Mouse (Mus musculus): ENCODE measurements around the gene Uox. TPM values are rescaled to one million over a fixed set of nuclear protein-coding genes. Genes with fewer than 3 reads are reported as not detected.

Uox gene
- polyA plus RNA-seq, 1 experiment: 0.13 TPM

DNA sequence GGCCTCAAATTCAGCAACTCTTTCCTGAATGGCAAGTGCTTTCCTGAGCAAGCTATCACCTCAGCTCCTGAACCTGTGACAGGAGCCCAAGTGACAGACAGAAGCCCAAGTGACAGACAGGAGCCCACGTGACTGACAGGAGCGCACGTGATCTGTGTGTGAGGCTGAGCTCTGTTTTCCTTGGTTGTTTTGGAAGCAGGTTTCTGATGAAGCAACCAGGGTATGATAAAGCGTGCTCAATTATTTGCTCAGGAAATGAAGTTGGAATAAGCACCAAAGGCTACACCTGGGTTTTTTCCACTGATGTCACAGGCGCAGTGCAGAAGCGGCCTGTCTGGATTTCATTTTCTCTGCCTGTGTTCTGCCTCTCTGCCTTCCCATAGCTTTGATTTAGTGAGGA lies 19.3 kb downstream of the Uox start:
- TF ChIP-seq POLR2A (IDR thresholded peaks at IDR 0.05; ENCODE audit: borderline replicate concordance, insufficient read depth, low read length): no peak
- no peak for TF ChIP-seq CTCF (IDR thresholded peaks at IDR 0.05; ENCODE audit: borderline replicate concordance, insufficient read depth, low read depth, low read length)
- DNase-seq: no peak
- Histone ChIP-seq H3K27me3 (ENCODE audit: control insufficient read depth, insufficient read depth, low read length) (no peaks in the 10 kb centered on the region), H3K27ac (ENCODE audit: insufficient read depth, low read length) (no peak overlapping the region), H3K4me1 (ENCODE audit: control insufficient read depth, insufficient read depth, low read length) (no peaks in the 10 kb centered on the region), H3K4me3 (replicated peaks; ENCODE audit: insufficient read depth, low read depth, low read length) (no peak overlapping the region)
- WGBS: 92% methylated on average over 6 of the region's 6 CpGs

DNA sequence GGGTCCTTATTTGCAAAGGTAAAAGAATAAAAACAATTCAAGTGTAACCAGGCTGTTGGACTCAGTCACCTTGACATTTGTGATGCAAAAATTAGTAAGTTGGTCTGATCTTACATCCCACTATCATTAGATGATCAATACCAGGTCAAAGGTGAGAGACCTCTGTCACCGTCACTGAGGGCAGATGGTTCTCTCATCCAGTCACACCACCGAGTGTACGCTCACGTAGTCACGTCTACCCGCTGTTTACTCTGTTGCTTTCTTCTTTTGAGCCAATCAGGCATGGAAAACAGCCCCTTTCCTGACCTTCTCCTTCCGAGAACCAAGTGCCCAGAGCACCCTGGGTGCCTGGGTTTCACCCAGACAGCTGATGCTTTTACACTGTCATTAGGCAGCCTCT lies 20.9 kb downstream of the Uox start:
- no peaks in the 10 kb centered on the region for H3K4me1 ChIP-seq (ENCODE audit: control insufficient read depth, insufficient read depth, low read length)
- no peak overlapping the region for H3K4me3 ChIP-seq (replicated peaks; ENCODE audit: insufficient read depth, low read depth, low read length)
- no peak overlapping the region for H3K27ac ChIP-seq (ENCODE audit: insufficient read depth, low read length)
- no peaks in the 10 kb centered on the region for H3K27me3 ChIP-seq (ENCODE audit: control insufficient read depth, insufficient read depth, low read length)
- 75% methylated on average over 7 of the region's 7 CpGs for WGBS
- TF ChIP-seq POLR2A (IDR thresholded peaks at IDR 0.05; ENCODE audit: borderline replicate concordance, insufficient read depth, low read length): no peak
- TF ChIP-seq CTCF (IDR thresholded peaks at IDR 0.05; ENCODE audit: borderline replicate concordance, insufficient read depth, low read depth, low read length): no peak
- no peak for DNase-seq

DNA sequence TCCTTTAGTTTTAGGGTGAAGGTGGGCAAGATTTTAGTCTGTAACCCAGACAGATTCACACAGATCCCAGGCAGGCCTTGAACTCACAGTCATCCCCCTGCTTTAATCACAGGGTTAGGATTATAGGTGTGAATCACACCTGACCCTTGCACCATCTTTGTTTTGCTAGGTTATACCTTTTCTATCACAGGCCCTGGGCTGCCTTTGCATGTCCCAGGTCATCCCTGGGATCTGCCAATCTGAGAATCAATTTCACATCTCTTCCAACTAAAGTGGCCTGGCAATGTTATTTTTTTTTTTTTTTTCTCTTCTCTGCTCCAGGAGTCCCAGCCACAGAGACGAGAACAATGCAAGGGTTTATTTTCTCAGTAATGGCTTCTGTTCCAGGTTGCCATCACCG lies 21.4 kb downstream of the Uox start:
- Histone ChIP-seq H3K27me3 (ENCODE audit: control insufficient read depth, insufficient read depth, low read length) (no peaks in the 10 kb centered on the region), H3K27ac (ENCODE audit: insufficient read depth, low read length) (no peak overlapping the region), H3K4me1 (ENCODE audit: control insufficient read depth, insufficient read depth, low read length) (no peaks in the 10 kb centered on the region), H3K4me3 (replicated peaks; ENCODE audit: insufficient read depth, low read depth, low read length) (no peak overlapping the region)
- TF ChIP-seq POLR2A (IDR thresholded peaks at IDR 0.05; ENCODE audit: borderline replicate concordance, insufficient read depth, low read length) (no peak), CTCF (IDR thresholded peaks at IDR 0.05; ENCODE audit: borderline replicate concordance, insufficient read depth, low read depth, low read length) (no peak)
- DNase-seq: no peak
- WGBS: 62% methylated on average over 2 of the region's 2 CpGs

DNA sequence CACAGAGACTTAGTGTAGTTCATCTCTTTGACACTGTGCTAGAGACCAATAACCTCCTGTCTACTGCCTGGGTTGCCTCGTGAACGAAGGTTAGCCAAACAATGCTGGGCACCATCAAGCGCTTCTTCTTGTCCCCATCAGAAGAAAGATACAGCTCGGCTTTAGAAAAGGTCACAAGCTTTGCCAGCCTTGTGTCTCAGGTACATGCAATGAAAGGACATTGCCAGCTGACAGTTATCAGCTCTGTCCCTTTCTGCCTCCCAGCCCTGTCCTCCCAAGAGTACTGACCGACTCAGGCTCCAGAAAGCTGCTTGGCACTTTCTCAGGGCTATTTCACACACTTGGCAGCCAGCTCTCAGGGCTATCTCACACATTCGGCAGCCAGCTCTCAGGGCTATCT lies 25.2 kb downstream of the Uox start:
- H3K4me3 ChIP-seq (replicated peaks; ENCODE audit: insufficient read depth, low read depth, low read length): no peak overlapping the region
- WGBS: 67% methylated on average over 6 of the region's 6 CpGs
- DNase-seq: no peak
- H3K27ac ChIP-seq (ENCODE audit: insufficient read depth, low read length): no peak overlapping the region
- no peaks in the 10 kb centered on the region for H3K27me3 ChIP-seq (ENCODE audit: control insufficient read depth, insufficient read depth, low read length)
- no peak for TF ChIP-seq POLR2A (IDR thresholded peaks at IDR 0.05; ENCODE audit: borderline replicate concordance, insufficient read depth, low read length)
- no peak for TF ChIP-seq CTCF (IDR thresholded peaks at IDR 0.05; ENCODE audit: borderline replicate concordance, insufficient read depth, low read depth, low read length)
- no peaks in the 10 kb centered on the region for H3K4me1 ChIP-seq (ENCODE audit: control insufficient read depth, insufficient read depth, low read length)

DNA sequence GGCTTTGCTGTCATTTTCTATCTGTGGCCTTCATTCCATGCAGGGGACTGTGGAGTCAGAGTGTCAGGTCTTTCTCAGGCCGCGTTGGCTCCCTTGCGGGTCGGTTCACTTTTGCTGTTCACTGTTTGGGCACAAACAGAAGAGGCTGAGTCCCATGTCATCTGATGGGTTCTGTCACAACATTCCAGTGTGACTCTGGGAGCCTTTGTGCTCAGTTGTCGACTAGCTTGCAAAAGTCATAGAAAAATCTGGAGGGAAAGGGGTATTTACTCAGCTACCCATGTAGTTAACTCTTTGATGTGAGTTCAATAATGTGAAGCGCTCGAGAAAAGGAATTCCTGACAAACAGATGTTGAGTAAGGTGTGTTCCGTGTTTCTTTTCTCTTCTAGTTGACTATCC lies 26.2 kb downstream of the Uox start:
- TF ChIP-seq CTCF (IDR thresholded peaks at IDR 0.05; ENCODE audit: borderline replicate concordance, insufficient read depth, low read depth, low read length) (no peak), POLR2A (IDR thresholded peaks at IDR 0.05; ENCODE audit: borderline replicate concordance, insufficient read depth, low read length) (no peak)
- 88% methylated on average over 8 of the region's 8 CpGs for WGBS

DNA sequence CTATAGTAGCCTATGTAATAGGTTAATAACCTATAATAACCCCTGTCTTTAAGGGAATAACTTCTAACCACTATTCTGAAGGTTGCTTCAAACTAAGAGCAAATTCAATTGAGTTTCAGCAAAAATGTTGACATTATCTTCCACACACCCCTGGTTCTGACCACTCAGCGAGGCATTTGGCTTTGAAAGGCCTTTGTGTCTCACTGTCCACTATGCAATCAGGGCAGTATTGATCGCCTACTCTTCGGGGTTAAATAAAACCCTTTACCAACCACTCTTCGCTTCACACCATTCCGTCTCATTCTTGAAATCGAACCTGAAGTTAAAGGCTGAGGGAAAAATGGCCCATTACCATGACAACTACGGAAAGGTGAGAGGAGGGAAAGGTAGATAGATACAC lies 26.6 kb downstream of the Uox start:
- H3K4me1 ChIP-seq (ENCODE audit: control insufficient read depth, insufficient read depth, low read length): no peaks in the 10 kb centered on the region
- H3K4me3 ChIP-seq (replicated peaks; ENCODE audit: insufficient read depth, low read depth, low read length): no peak overlapping the region
- H3K27ac ChIP-seq (ENCODE audit: insufficient read depth, low read length): no peak overlapping the region
- 92% methylated on average over 7 of the region's 7 CpGs for WGBS
- no peak for DNase-seq
- no peak for TF ChIP-seq POLR2A (IDR thresholded peaks at IDR 0.05; ENCODE audit: borderline replicate concordance, insufficient read depth, low read length)
- no peak for TF ChIP-seq CTCF (IDR thresholded peaks at IDR 0.05; ENCODE audit: borderline replicate concordance, insufficient read depth, low read depth, low read length)
- no peaks in the 10 kb centered on the region for H3K27me3 ChIP-seq (ENCODE audit: control insufficient read depth, insufficient read depth, low read length)

More for the DNA sequence above, 26.2 kb downstream of the Uox start:
- no peak overlapping the region for H3K27ac ChIP-seq (ENCODE audit: insufficient read depth, low read length)
- H3K4me3 ChIP-seq (replicated peaks; ENCODE audit: insufficient read depth, low read depth, low read length): no peak overlapping the region
- no peaks in the 10 kb centered on the region for H3K4me1 ChIP-seq (ENCODE audit: control insufficient read depth, insufficient read depth, low read length)
- H3K27me3 ChIP-seq (ENCODE audit: control insufficient read depth, insufficient read depth, low read length): no peaks in the 10 kb centered on the region
- DNase-seq: no peak

DNA sequence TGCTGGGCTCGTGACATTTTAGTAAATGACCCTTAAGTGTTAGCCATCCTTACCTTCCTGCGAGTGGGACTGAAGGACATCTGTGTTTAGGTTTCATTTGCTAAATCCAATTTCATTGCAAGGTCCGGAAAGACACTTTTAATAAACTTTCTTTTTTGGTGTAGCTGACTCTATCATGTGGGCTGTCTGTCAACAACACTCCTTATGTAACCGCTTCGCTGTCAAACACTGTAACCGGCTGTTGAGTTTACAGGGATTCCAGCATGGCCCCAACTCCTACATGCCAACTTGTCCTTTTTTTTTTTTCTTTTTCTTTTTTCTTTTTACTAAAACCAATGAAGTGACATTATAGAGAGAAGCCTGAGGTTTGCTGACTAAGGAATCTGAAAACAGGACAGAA lies 28.2 kb downstream of the Uox start:
- Histone ChIP-seq H3K27me3 (ENCODE audit: control insufficient read depth, insufficient read depth, low read length) (no peaks in the 10 kb centered on the region), H3K4me1 (ENCODE audit: control insufficient read depth, insufficient read depth, low read length) (no peaks in the 10 kb centered on the region), H3K27ac (ENCODE audit: insufficient read depth, low read length) (no peak overlapping the region), H3K4me3 (replicated peaks; ENCODE audit: insufficient read depth, low read depth, low read length) (no peak overlapping the region)
- TF ChIP-seq POLR2A (IDR thresholded peaks at IDR 0.05; ENCODE audit: borderline replicate concordance, insufficient read depth, low read length): no peak
- no peak for TF ChIP-seq CTCF (IDR thresholded peaks at IDR 0.05; ENCODE audit: borderline replicate concordance, insufficient read depth, low read depth, low read length)
- WGBS: 89% methylated on average over 6 of the region's 6 CpGs
- no peak for DNase-seq

DNA sequence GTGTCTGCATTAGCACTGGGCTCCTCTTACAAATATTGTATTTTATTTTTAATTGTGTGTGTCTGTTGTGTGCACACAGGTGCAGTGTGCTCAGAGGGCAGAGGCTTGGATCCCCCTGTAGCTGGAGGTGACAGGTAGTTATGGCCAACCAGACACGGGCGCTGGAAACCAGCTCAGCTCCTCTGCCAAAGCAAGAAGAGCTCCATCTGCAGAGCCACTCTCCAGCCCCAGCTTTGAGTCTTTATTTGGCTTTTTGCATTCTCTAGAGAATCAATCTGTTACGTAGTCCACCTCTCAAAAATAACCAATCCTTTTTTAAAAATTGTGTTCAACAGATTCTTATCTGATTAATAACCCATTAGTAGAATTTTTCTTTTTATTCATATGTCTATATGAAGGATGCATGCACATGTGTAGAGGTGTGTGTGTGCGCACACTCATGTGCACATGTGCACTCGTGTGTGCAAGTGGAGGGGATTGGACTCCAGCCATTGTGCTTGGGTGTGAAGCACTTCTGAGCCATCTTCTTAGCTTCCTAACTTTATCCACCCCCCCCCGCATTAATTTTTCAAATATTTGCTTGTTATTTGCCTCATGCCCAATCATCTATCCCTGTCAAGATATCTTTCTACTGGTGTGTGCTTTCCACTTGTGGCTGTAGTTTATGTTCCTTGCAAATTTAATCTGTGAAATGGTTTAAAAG lies 29.1 kb downstream of the Uox start:
- no peak for TF ChIP-seq CTCF (IDR thresholded peaks at IDR 0.05; ENCODE audit: borderline replicate concordance, insufficient read depth, low read depth, low read length)
- no peak for TF ChIP-seq POLR2A (IDR thresholded peaks at IDR 0.05; ENCODE audit: borderline replicate concordance, insufficient read depth, low read length)
- no peaks in the 10 kb centered on the region for H3K4me1 ChIP-seq (ENCODE audit: control insufficient read depth, insufficient read depth, low read length)
- WGBS: 55% methylated on average over 6 of the region's 6 CpGs
- no peak overlapping the region for H3K27ac ChIP-seq (ENCODE audit: insufficient read depth, low read length)
- no peak for DNase-seq
- H3K27me3 ChIP-seq (ENCODE audit: control insufficient read depth, insufficient read depth, low read length): no peaks in the 10 kb centered on the region
- H3K4me3 ChIP-seq (replicated peaks; ENCODE audit: insufficient read depth, low read depth, low read length): no peak overlapping the region
